Mouse (Mus musculus) CH12.LX (cell line): ENCODE data around the gene Slc22a22.

Experiments used
- CTCF ChIP-seq, 2 experiments: IDR thresholded peaks in 1 of 2; conservative IDR thresholded peaks in 1 of 2; 2 replicates each; pipeline ENCODE4 v1.5.1; 2011 to 2012; ENCODE audit warnings: low read depth in 2 of 2, low read length in 2 of 2, improper control_type of control experiment in 1 of 2, inconsistent platforms in 1 of 2, mild to moderate bottlenecking in 1 of 2, moderate library complexity in 1 of 2
- EP300 ChIP-seq: IDR thresholded peaks from 2 replicates; pipeline ENCODE4 v1.6.1; 2011; ENCODE audit warnings: low read length, improper control_type of control experiment
- MAZ ChIP-seq: IDR thresholded peaks from 2 replicates; pipeline ENCODE4 v1.6.1; 2012; ENCODE audit warnings: low read depth, mild to moderate bottlenecking, inconsistent platforms, low read length, improper control_type of control experiment, moderate library complexity
- MXI1 ChIP-seq: IDR thresholded peaks from 2 replicates; pipeline ENCODE4 v1.6.1; 2011; ENCODE audit warnings: mild to moderate bottlenecking, low read depth, low read length, improper control_type of control experiment
- POLR2A ChIP-seq: IDR thresholded peaks from 2 replicates; pipeline ENCODE4 v1.6.1; 2011; ENCODE audit warnings: low read depth, mild to moderate bottlenecking, improper control_type of control experiment, low read length
- RCOR1 ChIP-seq: conservative IDR thresholded peaks from 2 replicates; pipeline ENCODE4 v1.6.1; 2012; ENCODE audit warnings: low read depth, mild to moderate bottlenecking, inconsistent platforms, low read length, improper control_type of control experiment
- ZKSCAN1 ChIP-seq: IDR thresholded peaks from 2 replicates; pipeline ENCODE4 v1.6.1; 2012; ENCODE audit warnings: low read depth, inconsistent platforms, low read length, improper control_type of control experiment, borderline replicate concordance
- ZMIZ1 ChIP-seq: IDR thresholded peaks from 2 replicates; pipeline ENCODE4 v1.6.1; 2012; ENCODE audit warnings: low read depth, mild to moderate bottlenecking, inconsistent platforms, low read length, improper control_type of control experiment

GRCm38 (mm10) chr15:57276411-57276810, 201.0 kb downstream of the Slc22a22 start:
- TF ChIP-seq CTCF (conservative IDR thresholded peaks at IDR 0.05 in 1 of 2, IDR thresholded peaks at IDR 0.05 in 1 of 2; ENCODE audit: low read depth in 2 of 2, low read length in 2 of 2), result no peak
- no peak for TF ChIP-seq EP300
- TF ChIP-seq MAZ, result no peak
- TF ChIP-seq MXI1, result no peak
- no peak for TF ChIP-seq ZKSCAN1
- no peak for TF ChIP-seq ZMIZ1
- TF ChIP-seq POLR2A, result no peak
- no peak for TF ChIP-seq RCOR1
